In genomic region chr7:27335928-27336823, GRCm38 (mm10) we compare ENCODE assay signal across 8 mouse cellular contexts. TPM values are rescaled to one million over a fixed set of nuclear protein-coding genes. Genes with fewer than 3 reads are reported as not detected.
A peak's percentile ranks its signal among the peaks of the same experiment; 100 is the strongest.
DNase-seq lines count a peak whose midpoint lies in the region; ATAC-seq and TF ChIP-seq lines count a peak whose summit lies in the region.

No protein-coding gene starts in this region.

- peaks cover 7% of the 10 kb centered on the region; the same call in 1 of the 2 replicates for H3K79me2 ChIP-seq in MEL (ENCODE audit: control insufficient read depth, insufficient read depth, low read length, poor library complexity)

- H3K4me2 ChIP-seq in hindbrain, embryonic 11.5 days (replicated peaks; ENCODE audit: low read depth, low read length): peak overlapping the region; percentile 80
- H3K4me2 ChIP-seq in lung, postnatal 0 days (replicated peaks; ENCODE audit: low read depth, low read length): 0 out of 2 replicates have a peak overlapping the region, but pooled peaks have one; percentile 19

- no peaks in the 10 kb centered on the region; a peak in 1 of 4 replicates for H3K27me3 ChIP-seq in MEL (ENCODE audit: control insufficient read depth in 1 of 2, insufficient read depth in 2 of 2, low read length in 2 of 2)
- peaks cover 65% of the 10 kb centered on the region for H3K27me3 ChIP-seq in hindbrain, embryonic 11.5 days (ENCODE audit: control insufficient read depth, insufficient read depth, low read length)
- H3K27me3 ChIP-seq in lung, postnatal 0 days (replicated peaks; ENCODE audit: insufficient read depth, low read length): peaks cover 18% of the 10 kb centered on the region

- peak; percentile 84 for ATAC-seq in hindbrain, embryonic 11.5 days (ENCODE audit: low FRiP score)
- ATAC-seq in lung, postnatal 0 days: peak; percentile 37

- under 1% methylated on average over 47 of the region's 47 CpGs for WGBS in hindbrain, embryonic 11.5 days
- WGBS in lung, postnatal 0 days: under 1% methylated on average over 44 of the region's 47 CpGs

- TF ChIP-seq CTCF in MEL (IDR thresholded peaks at IDR 0.05 in 2 of 3, conservative IDR thresholded peaks at IDR 0.05 in 1 of 3; ENCODE audit: control insufficient read depth in 1 of 3, insufficient read depth in 1 of 3, low read depth in 2 of 3, low read length in 3 of 3, poor library complexity in 1 of 3, severe bottlenecking in 1 of 3): peak; percentile 95 to 99 (median 96)
- peak; percentile 99 for TF ChIP-seq CTCF in lung, postnatal 0 days (IDR thresholded peaks at IDR 0.05)

- DNase-seq in MEL (ENCODE audit: low read depth, low spot score): peak; percentile 88
- peak; percentile 90 for DNase-seq in cerebellum, adult 8-10 months
- peak; percentile 74 to 98 for DNase-seq in frontal cortex, adult 2 months (ENCODE audit: extremely low spot score in 1 of 2, low spot score in 1 of 2)
- DNase-seq in hindbrain, embryonic 11.5 days (ENCODE audit: low spot score): peak; percentile 96
- DNase-seq in layer of hippocampus, adult 9-11 months: peak; percentile 86
- peak; percentile 92 for DNase-seq in lung, postnatal 0 days (ENCODE audit: low spot score)
- peak; percentile 94 for DNase-seq in ovary, postnatal 14 days (ENCODE audit: low spot score)
- peak; percentile 56 to 85 for DNase-seq in thymus, postnatal 10 days (ENCODE audit: low spot score in 2 of 2)

- TF ChIP-seq EP300 in MEL (IDR thresholded peaks at IDR 0.05; ENCODE audit: low read depth in 1 of 2, low read length in 2 of 2): no peak
- no peak for TF ChIP-seq EP300 in lung, postnatal 0 days (IDR thresholded peaks at IDR 0.05)

- H3K4me1 ChIP-seq in MEL (ENCODE audit: control insufficient read depth in 1 of 2, insufficient read depth in 2 of 2, low read length in 2 of 2): peaks cover 0 to 13% of the 10 kb centered on the region in 2 experiments; a peak in 2 of 4 replicates
- peaks cover 14% of the 10 kb centered on the region for H3K4me1 ChIP-seq in hindbrain, embryonic 11.5 days (replicated peaks; ENCODE audit: control insufficient read depth, insufficient read depth, low read length)
- H3K4me1 ChIP-seq in lung, postnatal 0 days (ENCODE audit: insufficient read depth, low read depth, low read length): peaks cover 6% of the 10 kb centered on the region; the same call in 1 of the 2 replicates

- no peaks in the 10 kb centered on the region for H3K9me3 ChIP-seq in MEL (replicated peaks; ENCODE audit: insufficient read depth, low read length)
- H3K9me3 ChIP-seq in hindbrain, embryonic 11.5 days (ENCODE audit: control insufficient read depth, low read length): no peaks in the 10 kb centered on the region
- H3K9me3 ChIP-seq in lung, postnatal 0 days (ENCODE audit: low read length): no peaks in the 10 kb centered on the region

- H3K36me3 ChIP-seq in MEL (ENCODE audit: control insufficient read depth in 1 of 2, insufficient read depth in 2 of 2, low read length in 2 of 2): peaks cover 0 to 2% of the 10 kb centered on the region in 2 experiments; a peak in 2 of 4 replicates
- H3K36me3 ChIP-seq in hindbrain, embryonic 11.5 days (ENCODE audit: control insufficient read depth, insufficient read depth, low read length): no peaks in the 10 kb centered on the region
- H3K36me3 ChIP-seq in lung, postnatal 0 days (ENCODE audit: insufficient read depth, low read length): no peaks in the 10 kb centered on the region

- H3K9ac ChIP-seq in MEL (ENCODE audit: control insufficient read depth, low read depth, low read length, poor library complexity, severe bottlenecking): no peak overlapping the region
- no peak overlapping the region for H3K9ac ChIP-seq in hindbrain, embryonic 11.5 days (ENCODE audit: low read depth, low read length)
- no peak overlapping the region for H3K9ac ChIP-seq in lung, postnatal 0 days (replicated peaks; ENCODE audit: low read depth)

- no peak for TF ChIP-seq POLR2A in MEL (IDR thresholded peaks at IDR 0.05; ENCODE audit: control insufficient read depth in 1 of 2, insufficient read depth in 1 of 2, low read depth in 1 of 2, low read length in 2 of 2, poor library complexity in 1 of 2)

- TF ChIP-seq RAD21 in MEL (IDR thresholded peaks at IDR 0.05; ENCODE audit: low read depth, low read length): peak; percentile 97

- peak overlapping the region in 1 of 2 experiments; percentile 21; a peak in 1 of 4 replicates for H3K4me3 ChIP-seq in MEL (ENCODE audit: control insufficient read depth in 1 of 2, insufficient read depth in 1 of 2, low read depth in 2 of 2, low read length in 2 of 2)
- peak overlapping the region; percentile 39 for H3K4me3 ChIP-seq in hindbrain, embryonic 11.5 days (ENCODE audit: low read depth, low read length)
- H3K4me3 ChIP-seq in lung, postnatal 0 days (ENCODE audit: low read depth, low read length): 0 out of 2 replicates have a peak overlapping the region, but pooled peaks have one; percentile 8

- no peak overlapping the region for H3K27ac ChIP-seq in MEL (ENCODE audit: control insufficient read depth, low read depth, low read length)
- H3K27ac ChIP-seq in hindbrain, embryonic 11.5 days (ENCODE audit: low read depth, low read length): no peak overlapping the region
- no peak overlapping the region for H3K27ac ChIP-seq in lung, postnatal 0 days (ENCODE audit: low read length)

TF ChIP-seq in MEL, 35 proteins besides CTCF, POLR2A, EP300 and RAD21:
- TF ChIP-seq SMC3 (IDR thresholded peaks at IDR 0.05; ENCODE audit: low read depth, low read length) (peak; percentile 81), USF2 (IDR thresholded peaks at IDR 0.05; ENCODE audit: borderline replicate concordance in 1 of 2, insufficient read depth in 1 of 2, low read depth in 1 of 2, low read length in 2 of 2) (no peak), MXI1 (IDR thresholded peaks at IDR 0.05; ENCODE audit: low read depth, low read length) (peak; percentile 20; the same call in 1 of the 2 replicates), NRF1 (IDR thresholded peaks at IDR 0.05; ENCODE audit: insufficient read depth, low read depth, low read length, poor library complexity, severe bottlenecking) (no peak), RCOR1 (IDR thresholded peaks at IDR 0.05; ENCODE audit: low read depth, low read length) (no peak), BHLHE40 (IDR thresholded peaks at IDR 0.05; ENCODE audit: borderline replicate concordance, low read depth, low read length) (peak; percentile 46; the same call in 1 of the 2 replicates), HCFC1 (IDR thresholded peaks at IDR 0.05; ENCODE audit: low read depth, low read length) (peak; percentile 60), ZNF384 (IDR thresholded peaks at IDR 0.05; ENCODE audit: low read depth, low read length) (0 out of 2 replicates have a peak, but pooled peaks have one; percentile 24), MYC (IDR thresholded peaks at IDR 0.05; ENCODE audit: low read depth, low read length) (no peak), MAZ (IDR thresholded peaks at IDR 0.05; ENCODE audit: low read depth, low read length) (0 out of 2 replicates have a peak, but pooled peaks have one; percentile 46), ZC3H11A (IDR thresholded peaks at IDR 0.05; ENCODE audit: low read depth, low read length) (peak; percentile 88), SIN3A (IDR thresholded peaks at IDR 0.05; ENCODE audit: low read length) (peak; percentile 75), USF1 (IDR thresholded peaks at IDR 0.05; ENCODE audit: low read depth, low read length) (no peak)

RNA-seq across cellular contexts. Expression of gene Ltbp4, which starts 1.3 kb away (rescaled TPM):
- total RNA-seq in MEL (2012; rRNA removed): 2.2 and 2.9 TPM in 2 replicates
- polyA plus RNA-seq in MEL (2012; ENCODE audit: insufficient read depth in 1 of 2, insufficient read length in 2 of 2, low read depth in 1 of 2, low replicate concordance in 2 of 2, missing spikeins in 1 of 2): 10 to 100 TPM in 1 of 2 experiments, not detected in 1; 14.2 TPM
- 68.8 and 69.8 TPM in 2 replicates for polyA plus RNA-seq in frontal cortex, adult 2 months (2012; rRNA removed)
- polyA plus RNA-seq in hindbrain, embryonic 11.5 days (2014; fragmentation: Nextera tagmentation; extraction: Ambion mirVana): 2.4 and 3.9 TPM in 2 replicates
- 99.9 and 103 TPM in 2 replicates for polyA plus RNA-seq in lung, postnatal 0 days (2015; fragmentation: Nextera tagmentation; extraction: Ambion mirVana)

RNA-seq across cellular contexts. Expression of gene Shkbp1, which starts 19.6 kb away (rescaled TPM):
- 24.2 and 25.4 TPM in 2 replicates for total RNA-seq in MEL (2012; rRNA removed)
- 10 to 100 TPM in 1 of 2 experiments, not detected in 1; 77.0 TPM for polyA plus RNA-seq in MEL (2012; ENCODE audit: insufficient read depth in 1 of 2, insufficient read length in 2 of 2, low read depth in 1 of 2, low replicate concordance in 2 of 2, missing spikeins in 1 of 2)
- polyA plus RNA-seq in frontal cortex, adult 2 months (2012; rRNA removed): 58.4 and 62.8 TPM in 2 replicates
- 51.5 and 56.7 TPM in 2 replicates for polyA plus RNA-seq in hindbrain, embryonic 11.5 days (2014; fragmentation: Nextera tagmentation; extraction: Ambion mirVana)
- 31.1 and 31.2 TPM in 2 replicates for polyA plus RNA-seq in lung, postnatal 0 days (2015; fragmentation: Nextera tagmentation; extraction: Ambion mirVana)

RNA-seq across cellular contexts. Expression of gene Gm20479, which starts 21.0 kb away (rescaled TPM):
- total RNA-seq in MEL (2012; rRNA removed): 0.42 TPM in 1 of 2 replicates, not detected in the other
- 1 to 10 TPM in 1 of 2 experiments, not detected in 1; 2.7 TPM for polyA plus RNA-seq in MEL (2012; ENCODE audit: insufficient read depth in 1 of 2, insufficient read length in 2 of 2, low read depth in 1 of 2, low replicate concordance in 2 of 2, missing spikeins in 1 of 2)
- 0.25 TPM in 1 of 2 replicates, not detected in the other for polyA plus RNA-seq in frontal cortex, adult 2 months (2012; rRNA removed)
- polyA plus RNA-seq in hindbrain, embryonic 11.5 days (2014; fragmentation: Nextera tagmentation; extraction: Ambion mirVana): 0.33 and 0.57 TPM in 2 replicates
- not detected in 2 replicates for polyA plus RNA-seq in lung, postnatal 0 days (2015; fragmentation: Nextera tagmentation; extraction: Ambion mirVana)
